Mouse (Mus musculus) CD4-positive, CD25-positive, alpha-beta regulatory T cell, adult 9 weeks (primary cell): ENCODE results near the gene Gm14124. TPM values are rescaled to one million over a fixed set of nuclear protein-coding genes. Genes with fewer than 3 reads are reported as not detected.

ENCODE experiments used
- polyA plus RNA-seq: library from polyadenylated mRNA; unstranded; fragments of 100-300 nt; shearing (Covaris generic); gene quantifications from one replicate; pipeline ENCODE4 v1.2.1, GENCODE M21; 2017

Gm14124 gene
- polyA plus RNA-seq = 0.55 TPM

DNA sequence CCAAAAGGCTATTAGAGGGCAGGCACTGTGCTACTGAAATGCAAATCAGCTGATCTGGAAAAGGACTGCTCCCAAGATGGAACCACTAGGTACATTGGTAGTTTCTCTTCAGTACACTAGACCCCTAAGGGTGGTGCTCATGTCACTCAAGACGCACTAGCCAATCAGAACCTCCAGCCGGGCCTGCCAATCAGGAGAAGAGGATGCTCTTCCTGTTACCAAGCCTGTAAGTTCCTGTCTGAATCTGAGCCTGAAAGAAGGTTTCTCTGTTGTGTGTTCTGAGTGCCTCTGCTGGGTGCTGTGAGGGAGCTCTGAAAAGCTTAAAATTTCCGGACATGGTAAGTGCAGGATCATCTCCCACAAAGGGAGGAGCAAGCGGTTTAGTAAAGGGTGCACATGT is at the start of gene Gm14124:
Gm14124 (plus strand) TSS at position 227 of the 400 bp plus-strand sequence.

GRCm38 (mm10) chr2:150217600-150218362 is 39.5 kb upstream of the Gm14124 start, which contains the start of gene Zfp937:
Gene Zfp937 (plus strand): TSS chr2:150218073.

DNA sequence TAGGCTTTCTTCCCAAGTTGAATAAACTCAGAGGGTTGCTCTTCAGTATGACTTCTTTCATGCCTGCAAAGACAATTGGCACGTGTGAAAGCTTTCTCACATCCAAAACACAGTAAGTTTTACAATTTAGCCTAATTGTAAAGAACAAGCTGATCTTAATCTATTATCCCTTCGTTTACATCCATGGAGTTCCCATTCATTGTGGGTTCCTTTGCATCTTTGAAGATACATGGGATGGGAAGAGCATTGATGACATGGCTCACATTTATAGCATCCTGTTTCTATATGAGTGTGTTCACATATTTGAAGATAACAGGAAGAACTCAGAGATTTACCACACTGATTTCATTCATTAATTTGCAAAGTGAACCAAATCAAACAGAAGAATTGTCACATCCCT is 1.8 kb upstream of the Gm14124 start, which contains the start of gene Gm21994:
Gm21994 (minus strand) TSS at position 101 of the 400 bp plus-strand sequence.

Other genes with a start within 250 kb of the Gm14124 start
- 35.5 TPM for gene Zfp120, start 120.8 kb upstream of the Gm14124 start, polyA plus RNA-seq
- not detected for gene Gm10770, start 77.8 kb upstream of the Gm14124 start, polyA plus RNA-seq
- 1.1 TPM for gene Gm14139, start 75.8 kb upstream of the Gm14124 start, polyA plus RNA-seq
- 20.3 TPM for gene Zfp937, start 39.4 kb upstream of the Gm14124 start, polyA plus RNA-seq
- gene Gm21994, start 1.9 kb upstream of the Gm14124 start, polyA plus RNA-seq = 77.0 TPM
- 39.7 TPM for gene Gm10130, start 66.2 kb downstream of the Gm14124 start, polyA plus RNA-seq
- gene 3300002I08Rik, start 105.2 kb downstream of the Gm14124 start, polyA plus RNA-seq = 13.0 TPM
- gene Zfp442, start 194.0 kb downstream of the Gm14124 start, polyA plus RNA-seq = 9.4 TPM
- 0.46 TPM for gene Zfp345, start 227.6 kb downstream of the Gm14124 start, polyA plus RNA-seq